Mouse (Mus musculus): Measurements from ENCODE around the gene Usp32. TPM values are rescaled to one million over a fixed set of nuclear protein-coding genes. Genes with fewer than 3 reads are reported as not detected.

Usp32 gene
- polyA plus RNA-seq, 1 experiment from 2014 or later = 12.0 TPM

DNA sequence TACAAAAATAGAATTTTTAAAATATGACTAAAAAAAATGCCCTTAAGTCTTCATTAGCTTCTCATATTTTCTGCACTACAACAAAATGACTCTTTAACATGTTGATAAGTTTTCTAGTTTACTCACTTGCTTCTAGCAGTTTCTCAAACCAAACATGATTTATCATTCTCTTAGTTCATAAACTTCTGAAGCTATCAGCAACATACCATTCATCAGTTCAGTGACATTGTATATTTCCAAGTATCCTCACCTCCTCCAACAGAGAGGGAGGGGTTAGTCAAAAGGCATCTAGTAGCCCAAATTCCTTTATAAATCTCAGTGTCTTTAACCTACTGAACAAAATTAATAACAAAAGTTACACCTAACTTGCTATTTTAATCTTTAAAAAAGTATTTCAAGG, 22.8 kb downstream of the Usp32 start:
- peak; percentile 47; the same call in 1 of the 2 replicates for ATAC-seq
- H3K27me3 ChIP-seq (replicated peaks) = no peaks in the 10 kb centered on the region
- H3K4me1 ChIP-seq = peaks cover 86% of the 10 kb centered on the region
- H3K9me3 ChIP-seq (replicated peaks) = no peaks in the 10 kb centered on the region
- peaks cover 15% of the 10 kb centered on the region for H3K36me3 ChIP-seq
- peak overlapping the region; percentile 28; the same call in 1 of the 2 replicates for H3K9ac ChIP-seq
- H3K4me3 ChIP-seq = no peak overlapping the region
- peak overlapping the region; percentile 97 for H3K27ac ChIP-seq
- peak overlapping the region; percentile 52 for H3K4me2 ChIP-seq

DNA sequence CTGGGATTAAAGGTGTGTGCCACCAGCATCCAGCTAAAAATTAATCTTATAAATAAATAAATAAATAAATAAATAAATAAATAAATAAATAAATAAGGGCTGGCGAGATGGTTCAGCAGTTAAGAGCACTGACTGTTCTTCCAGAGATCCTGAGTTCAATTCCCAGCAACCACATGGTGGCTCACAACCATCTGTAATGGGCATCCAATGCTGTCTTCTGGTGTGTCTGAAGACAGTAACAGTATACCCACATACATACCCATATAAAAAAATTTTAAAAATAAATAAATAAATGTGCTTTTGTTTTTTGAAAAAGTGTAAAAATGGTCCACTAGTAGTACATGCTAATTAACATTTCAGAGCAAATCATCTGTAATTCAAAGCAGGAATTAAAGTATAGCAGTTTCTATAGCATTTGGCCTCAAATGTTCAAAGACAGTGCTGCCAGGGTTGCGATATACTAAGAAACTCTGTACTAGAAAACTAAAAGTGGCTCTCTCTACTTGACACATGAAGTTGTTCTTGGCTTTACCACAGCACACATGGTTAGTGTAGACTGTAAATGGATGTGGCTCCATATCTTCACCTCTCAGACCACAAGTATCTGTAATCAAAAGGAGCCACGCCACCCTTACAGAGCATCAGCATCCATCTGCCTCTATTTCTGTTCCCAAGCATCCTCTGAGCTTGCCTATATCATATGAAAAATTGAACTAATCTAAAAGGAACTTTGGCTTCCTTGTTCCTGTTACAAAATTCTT, 23.7 kb downstream of the Usp32 start:
- Histone ChIP-seq H3K4me2 (peak overlapping the region; percentile 50), H3K36me3 (peaks cover 18% of the 10 kb centered on the region), H3K27ac (peak overlapping the region; percentile 97), H3K27me3 (replicated peaks) (no peaks in the 10 kb centered on the region), H3K9ac (peak overlapping the region; percentile 66), H3K9me3 (replicated peaks) (no peaks in the 10 kb centered on the region), H3K4me3 (no peak overlapping the region), H3K4me1 (peaks cover 79% of the 10 kb centered on the region)
- WGBS (ENCODE audit: insufficient replicate concordance) = 32% methylated on average over 3 of the region's 3 CpGs
- ATAC-seq = peak; percentile 98

GRCm38 (mm10) chr11:85109957-85110356, 30.0 kb downstream of the Usp32 start:
- Histone ChIP-seq H3K9ac (peak overlapping the region; percentile 31; the same call in 1 of the 2 replicates), H3K27me3 (replicated peaks) (no peaks in the 10 kb centered on the region), H3K36me3 (peaks cover 25% of the 10 kb centered on the region), H3K4me3 (no peak overlapping the region), H3K4me2 (no peak overlapping the region), H3K27ac (peak overlapping the region; percentile 78), H3K4me1 (peaks cover 79% of the 10 kb centered on the region), H3K9me3 (replicated peaks) (no peaks in the 10 kb centered on the region)
- no peak for ATAC-seq

- Histone ChIP-seq H3K27me3 (replicated peaks) (no peaks in the 10 kb centered on the region), H3K4me2 (peak overlapping the region; percentile 48), H3K36me3 (peaks cover 34% of the 10 kb centered on the region), H3K4me1 (peaks cover 73% of the 10 kb centered on the region), H3K27ac (peak overlapping the region; percentile 96), H3K9me3 (replicated peaks) (no peaks in the 10 kb centered on the region), H3K9ac (peak overlapping the region; percentile 66), H3K4me3 (no peak overlapping the region)
- peak; percentile 86 for ATAC-seq
- WGBS (ENCODE audit: insufficient replicate concordance) = 26% methylated on average over 3 of the region's 3 CpGs
These were observed 32.7 kb downstream of the Usp32 start for GRCm38 (mm10) chr11:85107217-85107616.

DNA sequence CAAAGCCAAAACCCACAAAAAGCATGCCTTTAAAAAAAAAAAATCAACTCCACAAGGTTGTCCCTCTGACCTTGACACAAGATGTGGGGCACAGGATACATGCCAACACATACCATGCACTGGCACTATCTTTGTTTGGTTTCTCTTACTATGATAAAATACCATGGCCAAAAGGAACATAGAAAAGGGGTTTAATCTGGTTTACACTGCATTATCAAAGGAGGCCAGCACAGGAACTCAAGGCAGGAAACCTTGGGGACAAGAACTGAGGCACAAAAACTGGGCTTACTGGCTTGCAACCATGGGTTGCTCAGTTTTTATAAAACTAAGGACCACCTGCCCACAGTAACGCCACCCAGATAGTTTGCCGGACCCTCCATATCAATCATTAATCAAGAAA, 34.1 kb downstream of the Usp32 start:
- Histone ChIP-seq H3K4me1 (peaks cover 67% of the 10 kb centered on the region), H3K27me3 (replicated peaks) (no peaks in the 10 kb centered on the region), H3K9ac (peak overlapping the region; percentile 66), H3K4me3 (no peak overlapping the region), H3K4me2 (peak overlapping the region; percentile 48), H3K9me3 (replicated peaks) (no peaks in the 10 kb centered on the region), H3K27ac (peak overlapping the region; percentile 96), H3K36me3 (peaks cover 32% of the 10 kb centered on the region)
- peak; percentile 65 for ATAC-seq
- WGBS (ENCODE audit: insufficient replicate concordance) = 42% methylated on average over 2 of the region's 2 CpGs

- H3K4me2 ChIP-seq = peak overlapping the region; percentile 49
- no peaks in the 10 kb centered on the region for H3K27me3 ChIP-seq (replicated peaks)
- H3K9ac ChIP-seq = peak overlapping the region; percentile 55
- no peaks in the 10 kb centered on the region for H3K9me3 ChIP-seq (replicated peaks)
- H3K36me3 ChIP-seq = peaks cover 37% of the 10 kb centered on the region
- peaks cover 55% of the 10 kb centered on the region for H3K4me1 ChIP-seq
- H3K27ac ChIP-seq = peak overlapping the region; percentile 96
- 37% methylated on average over 2 of the region's 2 CpGs for WGBS (ENCODE audit: insufficient replicate concordance)
- ATAC-seq = peak; percentile 77
- H3K4me3 ChIP-seq = no peak overlapping the region; the same call in 1 of the 2 replicates
These were observed 36.2 kb downstream of the Usp32 start for GRCm38 (mm10) chr11:85103763-85104162.

DNA sequence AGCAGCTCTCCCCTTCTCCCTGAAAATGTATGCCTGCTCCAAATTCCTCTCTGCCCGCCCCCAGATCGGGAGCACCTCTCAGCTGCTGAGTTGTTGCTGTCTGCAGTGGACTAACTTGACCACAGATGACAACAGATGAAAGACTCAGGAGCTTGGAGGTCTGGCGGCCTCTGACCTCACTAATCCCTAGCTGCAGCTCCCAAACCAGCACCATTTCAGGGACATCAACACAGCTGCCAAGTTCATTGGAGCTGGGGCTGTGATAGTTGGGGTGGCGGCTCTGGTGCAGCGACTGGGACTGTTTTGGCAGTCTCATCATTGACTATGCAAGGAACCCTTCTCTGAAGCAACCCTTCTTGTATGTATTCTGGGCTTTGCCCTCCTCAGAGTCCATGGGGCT, 44.8 kb downstream of the Usp32 start:
- Histone ChIP-seq H3K4me2 (no peak overlapping the region), H3K4me1 (peaks cover 32% of the 10 kb centered on the region), H3K9me3 (replicated peaks) (no peaks in the 10 kb centered on the region), H3K4me3 (no peak overlapping the region), H3K36me3 (peaks cover 52% of the 10 kb centered on the region), H3K9ac (no peak overlapping the region), H3K27me3 (replicated peaks) (no peaks in the 10 kb centered on the region), H3K27ac (peak overlapping the region; percentile 65)
- 73% methylated on average over 5 of the region's 5 CpGs for WGBS (ENCODE audit: insufficient replicate concordance)
- no peak for ATAC-seq

GRCm38 (mm10) chr11:85086253-85086652, 53.7 kb downstream of the Usp32 start:
- Histone ChIP-seq H3K4me2 (no peak overlapping the region), H3K4me3 (no peak overlapping the region), H3K4me1 (peaks cover 33% of the 10 kb centered on the region), H3K27ac (peak overlapping the region; percentile 54; the same call in 1 of the 2 replicates), H3K9me3 (replicated peaks) (no peaks in the 10 kb centered on the region), H3K9ac (peak overlapping the region; percentile 27; the same call in 1 of the 2 replicates), H3K27me3 (replicated peaks) (no peaks in the 10 kb centered on the region), H3K36me3 (peaks cover 61% of the 10 kb centered on the region)
- ATAC-seq = peak; percentile 61; the same call in 1 of the 2 replicates

GRCm38 (mm10) chr11:85067871-85068270, 72.1 kb downstream of the Usp32 start:
- no peak for ATAC-seq

GRCm38 (mm10) chr11:85058562-85058961, 81.4 kb downstream of the Usp32 start:
- no peak overlapping the region for H3K27ac ChIP-seq
- H3K9ac ChIP-seq = no peak overlapping the region
- H3K4me3 ChIP-seq = no peak overlapping the region
- 92% methylated on average over 4 of the region's 4 CpGs for WGBS (ENCODE audit: insufficient replicate concordance)
- peaks cover 15% of the 10 kb centered on the region for H3K4me1 ChIP-seq
- no peaks in the 10 kb centered on the region for H3K9me3 ChIP-seq (replicated peaks)
- H3K36me3 ChIP-seq = peaks cover 56% of the 10 kb centered on the region
- H3K4me2 ChIP-seq = no peak overlapping the region
- H3K27me3 ChIP-seq (replicated peaks) = no peaks in the 10 kb centered on the region
- ATAC-seq = no peak

More at GRCm38 (mm10) chr11:85067871-85068270, 72.1 kb downstream of the Usp32 start:
- Histone ChIP-seq H3K27ac (no peak overlapping the region), H3K4me2 (no peak overlapping the region), H3K9me3 (replicated peaks) (no peaks in the 10 kb centered on the region), H3K9ac (no peak overlapping the region), H3K4me1 (peaks cover 7% of the 10 kb centered on the region; the same call in 1 of the 2 replicates), H3K36me3 (peaks cover 46% of the 10 kb centered on the region), H3K27me3 (replicated peaks) (no peaks in the 10 kb centered on the region), H3K4me3 (no peak overlapping the region)
- WGBS (ENCODE audit: insufficient replicate concordance) = 91% methylated on average over 4 of the region's 4 CpGs

GRCm38 (mm10) chr11:85057544-85057943, 82.4 kb downstream of the Usp32 start:
- H3K36me3 ChIP-seq = peaks cover 56% of the 10 kb centered on the region
- H3K27ac ChIP-seq = 0 out of 2 replicates have a peak overlapping the region, but pooled peaks have one; percentile 15
- H3K9ac ChIP-seq = no peak overlapping the region
- WGBS (ENCODE audit: insufficient replicate concordance) = 90% methylated on average over 1 of the region's 1 CpGs
- no peaks in the 10 kb centered on the region for H3K9me3 ChIP-seq (replicated peaks)
- ATAC-seq = no peak
- no peak overlapping the region for H3K4me3 ChIP-seq
- peaks cover 15% of the 10 kb centered on the region for H3K4me1 ChIP-seq
- H3K27me3 ChIP-seq (replicated peaks) = no peaks in the 10 kb centered on the region
- no peak overlapping the region for H3K4me2 ChIP-seq

- no peaks in the 10 kb centered on the region for H3K27me3 ChIP-seq (replicated peaks)
- H3K36me3 ChIP-seq = peaks cover 54% of the 10 kb centered on the region
- ATAC-seq = no peak
- WGBS (ENCODE audit: insufficient replicate concordance) = 79% methylated on average over 5 of the region's 5 CpGs
- no peak overlapping the region for H3K27ac ChIP-seq
- H3K4me1 ChIP-seq = peaks cover 15% of the 10 kb centered on the region
- H3K4me2 ChIP-seq = no peak overlapping the region
- no peak overlapping the region for H3K9ac ChIP-seq
- H3K4me3 ChIP-seq = no peak overlapping the region
- no peaks in the 10 kb centered on the region for H3K9me3 ChIP-seq (replicated peaks)
These were observed 83.1 kb downstream of the Usp32 start for GRCm38 (mm10) chr11:85056901-85057300.

Data from liver, embryonic 12.5 days (tissue).